Mouse (Mus musculus) urinary bladder, postnatal 0 days (tissue): Measurements from ENCODE around the gene Arl5c. TPM values are rescaled to one million over a fixed set of nuclear protein-coding genes. Genes with fewer than 3 reads are reported as not detected.

Experiments
- microRNA-seq: library from miRNA; unstranded; fragments of <30 nt; microRNA quantifications from one replicate; pipeline ENCODE4, GENCODE M21; 2016
- polyA plus RNA-seq: library from polyadenylated mRNA; unstranded; fragments of >200 nt; fragmentation: Nextera tagmentation; extraction: Ambion mirVana; gene quantifications from 2 replicates; pipeline ENCODE4 v1.2.1, GENCODE M21; 2015

Arl5c gene
- 4.9 and 6.1 TPM in 2 replicates for polyA plus RNA-seq

GRCm38 (mm10) chr11:97995564-97996288 is at the start of gene Arl5c:
Gene Arl5c, minus strand, starts transcription at chr11:97996181.

GRCm38 (mm10) chr11:98026570-98027296 is 30.8 kb upstream of the Arl5c start, which contains the start of gene Rpl19:
Gene Rpl19, plus strand, starts transcription at chr11:98026710.

GRCm38 (mm10) chr11:98022555-98023371 is 26.8 kb upstream of the Arl5c start, which contains the start of gene Cacnb1:
Gene Cacnb1, minus strand, starts transcription at chr11:98023034.

GRCm38 (mm10) chr11:97985727-97986677 is 10.0 kb downstream of the Arl5c start, which contains the start of gene Plxdc1:
Gene Plxdc1, minus strand, starts transcription at chr11:97986444.

Small RNA genes lying within 50 kb of the gene (microRNA-seq; reads per million reads assigned to microRNA genes)
- gene Gm22461 (not detected), gene Gm27597 (not detected)

Other genes with a start within 250 kb of the Arl5c start
- 8.5 and 9.5 TPM in 2 replicates for gene Cwc25, start 229.6 kb downstream of the Arl5c start, polyA plus RNA-seq
- not detected in 2 replicates for gene 1700001P01Rik, start 220.3 kb downstream of the Arl5c start, polyA plus RNA-seq
- gene Rpl23, start 213.7 kb downstream of the Arl5c start, polyA plus RNA-seq = 530 and 534 TPM in 2 replicates
- 101 and 122 TPM in 2 replicates for gene Lasp1, start 197.2 kb downstream of the Arl5c start, polyA plus RNA-seq
- 1.2 and 1.8 TPM in 2 replicates for gene B230217C12Rik, start 155.4 kb downstream of the Arl5c start, polyA plus RNA-seq
- 0.18 and 0.29 TPM in 2 replicates for gene Fbxo47, start 112.0 kb downstream of the Arl5c start, polyA plus RNA-seq
- 0.88 and 1.3 TPM in 2 replicates for gene Plxdc1, start 9.7 kb downstream of the Arl5c start, polyA plus RNA-seq
- 4.0 and 4.4 TPM in 2 replicates for gene Cacnb1, start 26.9 kb upstream of the Arl5c start, polyA plus RNA-seq
- gene Rpl19, start 30.5 kb upstream of the Arl5c start, polyA plus RNA-seq = 793 and 882 TPM in 2 replicates
- 0.44 and 0.61 TPM in 2 replicates for gene Stac2, start 57.3 kb upstream of the Arl5c start, polyA plus RNA-seq
- gene Fbxl20, start 154.2 kb upstream of the Arl5c start, polyA plus RNA-seq = 8.3 and 11.1 TPM in 2 replicates
- 25.0 and 28.0 TPM in 2 replicates for gene Med1, start 197.1 kb upstream of the Arl5c start, polyA plus RNA-seq
- gene Cdk12, start 206.9 kb upstream of the Arl5c start, polyA plus RNA-seq = 4.1 and 4.5 TPM in 2 replicates